Mouse (Mus musculus): ENCODE measurements around the gene Plk5. TPM values are rescaled to one million over a fixed set of nuclear protein-coding genes. Genes with fewer than 3 reads are reported as not detected.

Plk5 gene
- total and polyA plus RNA-seq, 2 experiments: 1.4 to 6.6 TPM

DNA sequence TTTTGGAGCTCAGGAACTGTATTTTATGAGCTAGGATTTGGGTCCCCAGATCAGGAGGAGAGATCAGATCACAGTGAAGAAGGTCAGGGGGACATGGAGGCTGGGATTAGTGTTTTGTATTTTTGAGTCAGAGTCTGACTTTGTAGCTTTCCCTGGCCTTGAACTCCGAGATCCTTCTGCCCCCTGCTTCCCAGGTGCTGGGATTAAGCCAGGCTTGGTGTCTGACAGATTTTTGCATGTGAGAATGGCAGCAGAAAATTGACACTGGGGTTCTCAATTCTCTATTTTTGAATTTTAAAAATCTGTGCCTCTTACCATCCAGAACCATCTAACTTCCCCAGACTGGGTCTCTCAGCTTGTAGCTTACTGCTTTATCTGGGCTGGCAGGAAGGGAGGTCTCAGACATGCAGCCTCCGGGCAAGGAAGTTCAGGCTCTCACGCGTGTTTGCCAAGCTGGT lies 44.5 kb downstream of the Plk5 start:
- H3K27ac ChIP-seq (replicated peaks; ENCODE audit: insufficient read depth, low read depth, low read length): no peak overlapping the region; the same call in 1 of the 2 replicates
- H3K27me3 ChIP-seq (ENCODE audit: control insufficient read depth, insufficient read depth, low read length): no peaks in the 10 kb centered on the region
- peak overlapping the region; percentile 15; the same call in 1 of the 2 replicates for H3K9ac ChIP-seq (ENCODE audit: low read depth, low read length)
- peaks cover 23% of the 10 kb centered on the region for H3K4me1 ChIP-seq (ENCODE audit: control insufficient read depth, insufficient read depth, low read length)
- H3K36me3 ChIP-seq (ENCODE audit: control insufficient read depth, insufficient read depth, low read length): peaks cover 10% of the 10 kb centered on the region; the same call in 1 of the 2 replicates
- no peak for DNase-seq (ENCODE audit: extremely low read depth, low read depth, low spot score)
- peaks cover 8% of the 10 kb centered on the region for H3K79me2 ChIP-seq (ENCODE audit: control insufficient read depth, insufficient read depth, low read length)
- no peak for TF ChIP-seq POLR2A (IDR thresholded peaks at IDR 0.05; ENCODE audit: extremely low read depth, insufficient read depth, low read length)
- no peak for TF ChIP-seq CTCF (IDR thresholded peaks at IDR 0.05; ENCODE audit: low read depth, low read length)
- H3K4me3 ChIP-seq (ENCODE audit: insufficient read depth, low read depth, low read length): no peak overlapping the region
- WGBS: 46% methylated on average over 4 of the region's 4 CpGs

DNA sequence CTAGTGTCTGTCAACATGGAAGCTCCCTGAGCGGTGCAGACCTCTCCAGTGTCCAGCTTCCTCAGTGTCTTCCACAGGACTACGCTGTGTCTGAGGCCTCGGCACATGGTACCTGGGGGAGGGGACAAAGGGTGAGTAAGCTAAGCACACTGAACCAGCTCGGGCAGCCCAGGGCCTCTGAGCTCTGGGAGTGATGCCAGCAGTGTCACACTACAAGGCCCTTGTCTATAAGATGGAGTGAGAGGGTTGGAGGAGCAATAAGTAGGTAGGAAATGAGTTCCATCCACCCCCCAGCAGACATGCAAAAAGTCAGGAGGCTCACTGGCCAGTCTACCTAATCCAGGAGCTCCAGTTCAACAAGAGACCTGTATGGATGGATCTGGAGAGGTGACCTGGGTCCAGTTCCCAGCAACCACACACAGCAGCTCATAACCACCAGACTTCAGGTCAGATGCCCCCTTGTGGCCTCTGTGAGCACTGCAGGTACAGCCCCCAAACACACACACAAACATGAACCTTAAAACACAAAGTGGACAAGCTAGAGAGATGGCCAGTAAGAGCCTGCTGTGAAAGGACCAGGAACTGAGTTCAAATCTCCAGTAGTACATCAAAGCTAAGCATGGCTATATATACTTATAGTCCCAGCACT lies 46.9 kb downstream of the Plk5 start:
- TF ChIP-seq CTCF (IDR thresholded peaks at IDR 0.05; ENCODE audit: low read depth, low read length): peak; percentile 78
- TF ChIP-seq POLR2A (IDR thresholded peaks at IDR 0.05; ENCODE audit: extremely low read depth, insufficient read depth, low read length): no peak
- H3K27me3 ChIP-seq (ENCODE audit: control insufficient read depth, insufficient read depth, low read length): no peaks in the 10 kb centered on the region
- DNase-seq (ENCODE audit: extremely low read depth, low read depth, low spot score): no peak
- no peak overlapping the region for H3K9ac ChIP-seq (ENCODE audit: low read depth, low read length)
- peaks cover 21% of the 10 kb centered on the region for H3K4me1 ChIP-seq (ENCODE audit: control insufficient read depth, insufficient read depth, low read length)
- WGBS: 83% methylated on average over 4 of the region's 4 CpGs
- peaks cover 6% of the 10 kb centered on the region; the same call in 1 of the 2 replicates for H3K79me2 ChIP-seq (ENCODE audit: control insufficient read depth, insufficient read depth, low read length)
- no peak overlapping the region for H3K4me3 ChIP-seq (ENCODE audit: insufficient read depth, low read depth, low read length)
- peaks cover 10% of the 10 kb centered on the region; the same call in 1 of the 2 replicates for H3K36me3 ChIP-seq (ENCODE audit: control insufficient read depth, insufficient read depth, low read length)
- no peak overlapping the region for H3K27ac ChIP-seq (replicated peaks; ENCODE audit: insufficient read depth, low read depth, low read length)

DNA sequence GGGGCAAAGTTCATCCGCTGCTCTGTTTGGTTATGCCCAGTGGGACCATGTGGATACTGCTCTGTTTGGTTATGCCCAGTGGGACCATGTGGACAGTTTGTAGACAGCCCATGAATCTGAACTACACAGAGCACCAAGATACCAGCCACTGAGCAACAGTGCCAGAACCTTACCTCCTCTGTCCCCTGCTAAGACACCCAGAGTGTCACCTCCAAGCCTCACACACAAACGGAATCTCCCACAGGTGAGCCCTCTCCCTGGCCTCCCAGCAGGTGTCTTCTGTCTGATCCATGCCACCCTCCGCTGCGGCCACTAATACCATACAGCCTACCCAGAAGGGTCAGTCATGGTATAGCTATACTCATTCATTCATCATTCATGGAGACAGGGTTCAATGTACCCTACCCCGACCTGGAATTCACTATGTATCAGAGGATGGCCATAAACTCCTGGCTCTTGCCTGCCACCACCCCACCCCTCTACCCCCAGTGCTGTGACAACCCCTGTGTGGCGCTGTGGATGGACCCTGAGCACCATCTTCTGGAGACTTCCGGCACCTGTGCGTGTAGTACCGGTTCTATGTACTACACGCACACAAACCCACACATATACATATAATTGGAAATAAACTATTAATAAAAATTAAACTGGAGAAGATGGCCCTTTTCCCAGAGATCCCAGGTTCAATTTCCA lies 49.4 kb downstream of the Plk5 start:
- TF ChIP-seq CTCF (IDR thresholded peaks at IDR 0.05; ENCODE audit: low read depth, low read length) (peak; percentile 37), POLR2A (IDR thresholded peaks at IDR 0.05; ENCODE audit: extremely low read depth, insufficient read depth, low read length) (no peak)
- peaks cover 10% of the 10 kb centered on the region; the same call in 1 of the 2 replicates for H3K36me3 ChIP-seq (ENCODE audit: control insufficient read depth, insufficient read depth, low read length)
- H3K79me2 ChIP-seq (ENCODE audit: control insufficient read depth, insufficient read depth, low read length): peaks cover 6% of the 10 kb centered on the region; the same call in 1 of the 2 replicates
- peak overlapping the region; percentile 86 for H3K4me3 ChIP-seq (ENCODE audit: insufficient read depth, low read depth, low read length)
- peak overlapping the region; percentile 61; the same call in 1 of the 2 replicates for H3K27ac ChIP-seq (replicated peaks; ENCODE audit: insufficient read depth, low read depth, low read length)
- peak; percentile 52 for DNase-seq (ENCODE audit: extremely low read depth, low read depth, low spot score)
- peaks cover 17% of the 10 kb centered on the region for H3K4me1 ChIP-seq (ENCODE audit: control insufficient read depth, insufficient read depth, low read length)
- H3K27me3 ChIP-seq (ENCODE audit: control insufficient read depth, insufficient read depth, low read length): no peaks in the 10 kb centered on the region
- H3K9ac ChIP-seq (ENCODE audit: low read depth, low read length): peak overlapping the region; percentile 90
- 35% methylated on average over 10 of the region's 10 CpGs for WGBS

GRCm38 (mm10) chr10:80406684-80407501 lies 50.6 kb downstream of the Plk5 start, which contains the start of gene Uqcr11:
TSS of gene Uqcr11 (minus strand) at chr10:80406830.
- H3K9ac ChIP-seq (ENCODE audit: low read depth, low read length): peak within 1 kb of the TSS; percentile 90
- no peaks in the 10 kb centered on the region for H3K27me3 ChIP-seq (ENCODE audit: control insufficient read depth, insufficient read depth, low read length)
- H3K4me3 ChIP-seq (ENCODE audit: insufficient read depth, low read depth, low read length): peak within 1 kb of the TSS; percentile 86
- peak; percentile 82 for DNase-seq (ENCODE audit: extremely low read depth, low read depth, low spot score)
- no peak for TF ChIP-seq CTCF (IDR thresholded peaks at IDR 0.05; ENCODE audit: low read depth, low read length)
- peak; percentile 55; the same call in 1 of the 2 replicates for TF ChIP-seq POLR2A (IDR thresholded peaks at IDR 0.05; ENCODE audit: extremely low read depth, insufficient read depth, low read length)
- peak within 1 kb of the TSS; percentile 61 for H3K27ac ChIP-seq (replicated peaks; ENCODE audit: insufficient read depth, low read depth, low read length)
- under 1% methylated on average over 27 of the region's 27 CpGs for WGBS
- H3K36me3 ChIP-seq (ENCODE audit: control insufficient read depth, insufficient read depth, low read length): peaks cover 10% of the 10 kb centered on the region; the same call in 1 of the 2 replicates
- H3K4me1 ChIP-seq (ENCODE audit: control insufficient read depth, insufficient read depth, low read length): peaks cover 17% of the 10 kb centered on the region
- peaks cover 6% of the 10 kb centered on the region; the same call in 1 of the 2 replicates for H3K79me2 ChIP-seq (ENCODE audit: control insufficient read depth, insufficient read depth, low read length)

DNA sequence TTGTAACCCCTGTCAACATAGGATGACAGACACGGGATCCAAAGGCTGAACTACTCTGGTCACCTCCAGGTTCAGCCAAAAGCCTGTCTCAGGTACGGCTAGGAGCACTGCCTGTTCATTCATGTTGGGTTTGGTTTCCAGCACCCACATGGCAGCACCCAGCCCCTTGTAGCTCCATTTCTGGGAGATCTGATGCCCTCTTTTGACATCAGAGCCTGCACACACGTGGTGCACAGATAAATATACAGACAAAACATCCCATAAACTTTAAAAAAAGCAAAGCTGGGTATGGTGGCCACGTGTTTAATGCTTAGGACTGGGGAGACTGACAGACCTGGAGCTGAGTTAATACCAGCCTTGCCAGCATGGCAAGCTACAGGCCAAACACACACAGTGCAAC lies 51.7 kb downstream of the Plk5 start:
- Histone ChIP-seq H3K9ac (ENCODE audit: low read depth, low read length) (no peak overlapping the region), H3K27me3 (ENCODE audit: control insufficient read depth, insufficient read depth, low read length) (no peaks in the 10 kb centered on the region), H3K36me3 (ENCODE audit: control insufficient read depth, insufficient read depth, low read length) (peaks cover 5% of the 10 kb centered on the region; the same call in 1 of the 2 replicates), H3K4me3 (ENCODE audit: insufficient read depth, low read depth, low read length) (no peak overlapping the region), H3K79me2 (ENCODE audit: control insufficient read depth, insufficient read depth, low read length) (peaks cover 6% of the 10 kb centered on the region; the same call in 1 of the 2 replicates), H3K4me1 (ENCODE audit: control insufficient read depth, insufficient read depth, low read length) (peaks cover 17% of the 10 kb centered on the region), H3K27ac (replicated peaks; ENCODE audit: insufficient read depth, low read depth, low read length) (no peak overlapping the region)
- WGBS: 43% methylated on average over 4 of the region's 4 CpGs
- DNase-seq (ENCODE audit: extremely low read depth, low read depth, low spot score): no peak
- TF ChIP-seq POLR2A (IDR thresholded peaks at IDR 0.05; ENCODE audit: extremely low read depth, insufficient read depth, low read length) (no peak), CTCF (IDR thresholded peaks at IDR 0.05; ENCODE audit: low read depth, low read length) (no peak)
